Mouse (Mus musculus): Measurements from ENCODE around the gene Akr1c13. TPM values are rescaled to one million over a fixed set of nuclear protein-coding genes. Genes with fewer than 3 reads are reported as not detected.
"Not testable (repeated sequence)": the region's sequence is repeated elsewhere in the genome, so short reads cannot be mapped to it uniquely, and the experiment has no call there.

Akr1c13 gene
- under 1 TPM in 1 of 2 experiments, not detected in 1; 0.44 TPM for total RNA-seq (2021)

DNA sequence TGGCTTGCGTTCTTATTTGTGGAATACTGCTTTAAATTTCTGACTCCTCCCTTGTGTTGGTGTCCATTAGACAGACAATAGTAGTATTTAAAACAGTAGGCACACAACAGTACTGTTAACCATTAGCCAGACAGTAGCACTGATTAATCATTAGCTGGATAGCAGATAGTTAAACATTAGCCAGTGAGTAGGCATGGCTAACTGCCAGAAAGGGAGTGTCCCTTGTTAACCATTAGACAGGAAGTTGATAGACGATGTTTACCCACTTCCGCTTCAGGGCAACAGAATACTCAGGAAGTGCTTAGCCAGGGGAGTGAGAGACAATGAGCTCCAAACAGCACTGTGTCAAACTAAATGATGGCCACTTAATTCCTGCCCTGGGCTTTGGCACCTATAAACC lies at the start of gene Akr1c13:
Gene Akr1c13, plus strand, starts transcription at position 247 of the 400 bp plus-strand sequence.
- intact Hi-C loops (cut with DNase I) = no loop called here
- DNase-seq (ENCODE audit: low spot score in 2 of 2) = no peak

DNA sequence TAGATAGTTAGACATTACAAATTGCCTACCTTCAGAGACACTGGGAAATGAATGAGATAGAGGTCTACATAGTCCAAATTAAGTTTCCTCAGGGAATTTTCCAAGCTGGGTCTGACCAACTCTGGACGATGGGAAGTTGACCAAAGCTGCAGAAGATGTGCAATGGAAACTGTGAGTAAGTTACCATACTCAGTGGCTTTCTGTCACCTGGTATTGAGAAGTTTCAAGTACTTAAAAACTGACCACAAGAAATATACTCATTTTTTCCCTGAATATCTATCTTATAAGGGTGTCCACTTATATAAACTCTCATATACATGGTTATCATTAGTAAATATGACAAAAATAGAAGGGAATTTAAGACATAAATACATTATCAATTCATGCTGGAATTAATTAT lies 46.7 kb upstream of the Akr1c13 start:
- DNase-seq (ENCODE audit: low spot score in 2 of 2) = no peak
- intact Hi-C loops (cut with DNase I) = no loop called here

- intact Hi-C loops (cut with DNase I) = no loop called here
- DNase-seq (ENCODE audit: low spot score in 2 of 2) = peak; percentile 49 to 54
These were observed 40.4 kb upstream of the Akr1c13 start, which contains the start of gene Akr1c18 for GRCm38 (mm10) chr13:4150518-4150917. TSS of gene Akr1c18 (minus strand) at chr13:4150654.

DNA sequence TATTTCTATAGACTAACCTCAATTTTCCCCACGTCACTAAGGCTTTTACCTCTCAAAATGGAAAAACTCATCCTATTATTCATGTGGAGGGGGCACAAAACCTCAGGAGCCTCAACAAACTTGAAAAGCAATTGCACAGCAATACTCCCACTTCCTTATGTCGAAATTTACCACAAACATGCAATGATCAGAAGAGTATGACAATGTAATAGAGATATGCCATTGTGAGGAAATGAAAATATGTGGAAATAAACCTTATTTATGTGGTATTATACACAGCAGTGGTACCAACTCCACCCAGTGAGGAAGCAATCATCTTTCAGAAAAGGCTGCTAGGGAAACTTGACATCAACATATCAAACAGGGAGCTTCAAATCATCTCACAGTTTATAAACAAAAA lies 38.0 kb upstream of the Akr1c13 start:
- no peak for DNase-seq (ENCODE audit: low spot score in 2 of 2)
- intact Hi-C loops (cut with DNase I) = no loop called here

DNA sequence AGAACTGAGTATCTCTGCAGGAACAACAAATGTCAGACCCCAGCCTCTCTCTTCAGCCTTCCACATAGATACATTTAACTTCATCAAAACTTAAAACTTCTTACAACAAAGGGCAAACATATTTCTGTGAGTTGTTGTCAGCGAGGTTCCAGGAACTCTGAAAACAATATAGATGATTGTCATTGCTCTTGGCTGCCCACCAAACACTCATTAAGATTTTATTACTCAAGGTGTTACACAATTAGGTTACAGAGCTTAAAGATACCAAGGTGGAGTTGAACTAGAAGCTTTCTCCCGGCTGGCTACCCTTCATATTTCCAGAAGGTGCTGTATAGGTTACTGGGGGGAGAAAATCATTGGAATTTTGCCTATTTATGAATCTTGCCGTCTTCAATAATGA lies 37.4 kb upstream of the Akr1c13 start:
- intact Hi-C loops (cut with DNase I) = no loop called here

DNA sequence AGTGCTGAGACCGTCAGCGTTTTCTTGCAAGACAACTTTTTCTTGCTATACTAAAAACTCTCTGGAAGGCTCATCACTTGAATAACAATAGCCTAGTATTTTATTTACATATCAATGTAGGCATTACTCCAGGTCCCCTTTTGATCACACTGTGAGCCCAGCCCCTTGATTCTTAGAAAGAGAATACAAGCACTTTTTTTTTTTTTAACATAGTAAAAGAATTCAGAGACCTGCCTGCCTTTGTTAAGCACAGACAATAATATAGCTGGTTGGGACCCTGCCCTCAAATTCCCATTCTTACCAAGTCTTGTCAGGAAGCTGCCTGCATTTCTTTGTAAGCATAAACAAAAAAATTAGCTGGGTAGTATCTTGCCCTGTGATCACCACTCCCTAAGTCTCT lies 35.7 kb upstream of the Akr1c13 start:
- no peak for DNase-seq (ENCODE audit: low spot score in 2 of 2)

More for the DNA sequence above, 37.4 kb upstream of the Akr1c13 start:
- DNase-seq (ENCODE audit: low spot score in 2 of 2) = no peak

DNA sequence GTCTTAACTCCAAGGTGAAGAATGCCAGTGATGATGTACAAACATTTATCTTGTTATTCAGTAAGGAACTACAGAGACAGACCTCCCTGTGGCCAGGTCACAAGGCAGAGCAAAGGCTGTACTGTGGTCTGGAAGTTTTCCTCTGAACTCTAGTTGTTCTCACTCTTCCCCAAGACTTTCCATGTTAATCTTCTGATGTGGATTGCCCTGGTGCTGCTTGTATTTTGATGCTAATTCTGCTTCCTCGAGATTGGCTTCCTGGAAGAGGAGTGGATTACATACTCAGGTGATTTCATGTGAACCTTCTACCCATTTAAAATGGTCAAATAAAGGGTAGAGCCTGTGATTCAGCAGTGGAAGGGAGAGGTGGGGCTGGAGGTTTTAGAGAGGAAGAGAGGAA lies 22.9 kb upstream of the Akr1c13 start:
- DNase-seq (ENCODE audit: low spot score in 2 of 2) = no peak
- intact Hi-C loops (cut with DNase I) = no loop called here

More for the DNA sequence above, 35.7 kb upstream of the Akr1c13 start:
- intact Hi-C loops (cut with DNase I) = no loop called here

DNA sequence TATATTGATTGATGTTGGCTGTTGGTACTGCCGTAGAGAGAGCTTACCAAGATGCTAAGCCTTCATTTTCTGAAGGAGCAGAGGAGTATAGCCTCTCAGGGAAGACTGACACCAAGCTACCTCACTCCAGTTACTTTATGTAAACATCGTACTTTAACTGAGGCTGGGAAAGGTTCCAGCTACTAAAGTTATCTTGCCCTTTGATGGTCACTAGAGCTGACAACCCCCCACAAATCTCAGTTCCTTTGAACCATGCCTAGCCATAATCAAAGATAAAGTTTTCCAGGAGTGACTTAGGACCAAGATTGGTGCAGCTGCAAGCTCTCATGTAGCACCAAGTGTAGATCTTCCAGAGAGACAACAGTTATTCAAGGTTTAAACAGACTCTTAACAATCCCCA lies 18.0 kb upstream of the Akr1c13 start:
- intact Hi-C loops (cut with DNase I) = no loop called here
- no peak for DNase-seq (ENCODE audit: low spot score in 2 of 2)

DNA sequence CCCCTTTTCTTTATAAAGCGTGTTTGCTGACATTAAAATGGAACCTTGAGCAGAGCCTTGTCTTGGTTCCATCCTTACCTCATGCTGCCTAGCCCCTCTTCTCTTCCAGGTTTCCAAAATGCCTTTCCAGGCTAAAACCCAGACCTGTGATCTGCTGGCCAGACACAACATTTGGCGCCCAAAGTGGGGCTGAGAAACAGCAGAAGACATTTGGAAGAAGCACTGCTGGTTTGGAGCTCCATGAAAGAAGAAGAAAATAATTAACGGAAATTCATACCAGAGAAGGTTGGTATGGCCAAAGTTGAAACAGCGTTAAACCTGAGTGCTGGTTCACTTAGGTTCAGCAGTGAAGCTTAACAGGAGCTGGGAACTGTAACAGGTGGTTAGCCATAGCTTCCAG lies 9.6 kb upstream of the Akr1c13 start:
- DNase-seq (ENCODE audit: low spot score in 2 of 2); intact Hi-C loops (cut with DNase I): not testable (repeated sequence)

- DNase-seq (ENCODE audit: low spot score in 2 of 2) = no peak
- intact Hi-C loops (cut with DNase I) = no loop called here
These were observed 7.8 kb upstream of the Akr1c13 start for GRCm38 (mm10) chr13:4183116-4183515.

GRCm38 (mm10) chr13:4186641-4187411 lies 4.1 kb upstream of the Akr1c13 start:
- intact Hi-C loops (cut with DNase I) = loop anchor here (5.0 kb wide), 1 partner anchor 95 kb away; no protein-coding TSS in a partner anchor
- not testable (repeated sequence) for DNase-seq (ENCODE audit: low spot score in 2 of 2)

DNA sequence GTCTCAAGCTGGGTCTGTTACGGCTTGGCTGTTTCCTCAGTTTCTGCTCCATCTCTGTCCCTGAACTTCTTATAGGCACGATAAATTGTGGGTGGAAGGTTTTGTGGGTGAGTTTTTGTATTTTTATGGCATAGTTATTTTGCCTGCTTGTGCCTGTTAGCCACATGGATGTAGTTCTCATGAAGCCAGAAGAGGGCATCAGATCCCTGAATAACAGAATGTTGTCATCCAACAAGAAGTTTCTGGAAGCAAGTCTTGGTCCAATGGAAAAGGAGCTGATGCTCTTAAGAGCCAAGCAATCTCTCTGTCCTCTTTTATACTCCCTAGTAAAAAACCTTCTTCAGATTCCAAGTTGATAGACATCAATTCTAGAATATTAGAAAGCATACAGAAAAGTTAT lies 2.8 kb upstream of the Akr1c13 start:
- DNase-seq (ENCODE audit: low spot score in 2 of 2) = no peak

GRCm38 (mm10) chr13:4192511-4192910 lies 1.6 kb downstream of the Akr1c13 start:
- intact Hi-C loops (cut with DNase I) = no loop called here

More for the DNA sequence above, 2.8 kb upstream of the Akr1c13 start:
- intact Hi-C loops (cut with DNase I) = loop anchor here (5.0 kb wide), 1 partner anchor 94 kb away; no protein-coding TSS in a partner anchor

GRCm38 (mm10) chr13:4206147-4206903 lies 15.4 kb downstream of the Akr1c13 start:
- intact Hi-C loops (cut with DNase I) = no loop called here
- no peak for DNase-seq (ENCODE audit: low spot score in 2 of 2)

More at GRCm38 (mm10) chr13:4192511-4192910, 1.6 kb downstream of the Akr1c13 start:
- DNase-seq (ENCODE audit: low spot score in 2 of 2) = no peak

GRCm38 (mm10) chr13:4211560-4212299 lies 20.8 kb downstream of the Akr1c13 start:
- no peak for DNase-seq (ENCODE audit: low spot score in 2 of 2)
- intact Hi-C loops (cut with DNase I) = no loop called here

DNA sequence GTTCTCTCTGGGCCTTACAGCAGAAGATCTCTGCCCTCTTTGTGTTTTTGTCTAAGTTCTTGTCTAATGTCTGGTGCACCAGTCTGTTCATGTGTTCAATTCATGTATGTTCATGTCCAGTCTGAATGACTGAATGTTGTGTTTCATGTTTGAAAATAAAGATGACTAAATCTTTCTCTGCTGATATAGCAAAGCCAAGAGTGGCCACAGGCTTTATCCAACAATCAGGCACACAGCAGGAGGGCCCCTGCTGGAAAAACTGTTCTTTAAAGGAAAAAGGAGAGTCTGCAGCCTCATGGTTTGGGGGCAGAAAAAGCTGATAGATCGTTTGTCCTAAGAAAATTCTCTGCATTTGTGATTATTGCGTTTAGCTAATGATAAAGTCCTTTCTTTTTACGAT lies 21.4 kb downstream of the Akr1c13 start:
- intact Hi-C loops (cut with DNase I) = no loop called here
- no peak for DNase-seq (ENCODE audit: low spot score in 2 of 2)

GRCm38 (mm10) chr13:4215496-4215895 lies 24.5 kb downstream of the Akr1c13 start:
- DNase-seq (ENCODE audit: low spot score in 2 of 2); intact Hi-C loops (cut with DNase I): not testable (repeated sequence)

DNA sequence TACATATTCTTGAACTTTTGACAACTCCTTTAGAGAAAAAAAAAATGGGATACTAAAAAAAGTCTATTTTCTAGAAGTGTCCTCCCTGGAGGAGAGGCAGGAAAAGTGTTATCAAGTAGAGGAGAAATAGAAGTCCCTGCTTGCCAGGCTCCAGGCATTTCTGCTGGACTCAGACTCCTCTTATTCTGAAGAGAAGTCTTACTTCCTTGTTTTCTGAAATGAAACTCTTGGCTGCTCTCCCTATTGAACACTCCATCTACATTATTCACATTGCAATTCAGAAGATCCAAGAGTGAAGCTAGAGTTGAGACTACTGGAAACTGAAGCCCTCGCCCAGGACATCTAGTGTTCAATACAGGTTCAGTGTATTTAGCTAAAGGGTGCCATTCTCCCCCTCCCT lies 37.5 kb downstream of the Akr1c13 start, which contains the start of gene Akr1c19:
Gene Akr1c19, plus strand, starts transcription at position 260 of the 400 bp plus-strand sequence.
- intact Hi-C loops (cut with DNase I) = no loop called here

DNA sequence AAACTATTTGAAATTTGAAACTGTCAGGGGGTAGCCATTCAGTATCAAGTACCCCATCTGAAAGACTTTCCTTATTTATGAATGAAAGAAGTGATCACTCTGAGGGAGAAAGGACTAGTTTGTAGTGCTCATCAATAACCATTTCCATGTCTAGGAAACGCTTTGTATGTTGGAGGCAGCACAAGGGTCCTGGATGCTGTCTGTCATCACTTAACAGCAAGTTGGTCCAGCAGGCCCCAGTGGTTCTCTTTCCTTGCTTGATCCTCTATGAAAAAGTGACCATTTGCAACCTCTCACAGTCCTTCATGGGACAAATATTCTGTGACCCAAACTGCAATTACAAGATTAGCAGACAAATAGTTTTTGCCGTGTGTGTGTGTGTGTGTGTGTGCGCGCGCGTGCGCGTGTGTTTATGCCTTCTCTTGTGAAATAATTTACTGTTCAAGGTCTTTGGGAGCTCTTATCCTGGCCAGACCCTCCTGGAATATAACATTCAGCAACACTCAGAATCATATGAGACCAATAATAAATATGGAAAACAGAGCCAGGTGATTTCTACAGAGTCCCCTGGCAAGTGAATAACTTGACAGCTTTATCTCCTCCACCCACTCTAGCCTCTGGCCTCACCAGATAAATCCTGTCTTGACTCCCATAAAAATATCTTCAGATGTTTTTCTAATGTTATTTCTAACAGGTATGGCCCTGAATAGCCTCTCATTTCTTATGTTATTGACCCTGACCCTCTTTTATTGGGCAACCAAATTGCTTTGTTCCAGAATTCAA lies 40.1 kb downstream of the Akr1c13 start:
- no peak for DNase-seq (ENCODE audit: low spot score in 2 of 2)
- intact Hi-C loops (cut with DNase I) = no loop called here

More for the DNA sequence above, 37.5 kb downstream of the Akr1c13 start, which contains the start of gene Akr1c19:
- DNase-seq (ENCODE audit: low spot score in 2 of 2) = no peak
